Mouse (Mus musculus): ENCODE measurements at regions not wholly inside any gene's neighbourhood (a gene's known extent, or its start where the extent isn't known, plus 50 kb on each side); places are given as distances from the start of the nearest gene placed in this dataset.

- TF ChIP-seq CTCF (IDR thresholded peaks at IDR 0.05; ENCODE audit: low read depth): no peak
- no peak for TF ChIP-seq EP300 (IDR thresholded peaks at IDR 0.05; ENCODE audit: low read depth)
Measured at GRCm38 (mm10) chr8:30988051-30988450, 2440.5 kb upstream of the 5930422O12Rik start.
